Mouse (Mus musculus): Measurements from ENCODE around the gene Ina. TPM values are rescaled to one million over a fixed set of nuclear protein-coding genes. Genes with fewer than 3 reads are reported as not detected.

Gene Ina
- polyA plus RNA-seq, 1 experiment = 0.30 TPM

- no peak overlapping the region for H3K27ac ChIP-seq (ENCODE audit: control insufficient read depth, insufficient read depth, low read length)
- peaks cover 4% of the 10 kb centered on the region; the same call in 1 of the 2 replicates for H3K27me3 ChIP-seq (ENCODE audit: control insufficient read depth, insufficient read depth, low read length)
- no peaks in the 10 kb centered on the region for H3K36me3 ChIP-seq (ENCODE audit: control insufficient read depth, insufficient read depth, low read length)
- peaks cover 19% of the 10 kb centered on the region for H3K4me1 ChIP-seq (replicated peaks; ENCODE audit: control insufficient read depth, insufficient read depth, low read length)
- peak; percentile 61 for DNase-seq
- TF ChIP-seq POLR2A (IDR thresholded peaks at IDR 0.05; ENCODE audit: control insufficient read depth, extremely low read depth, insufficient read depth, low read length, poor library complexity) = no peak
- TF ChIP-seq CTCF (IDR thresholded peaks at IDR 0.05; ENCODE audit: borderline replicate concordance, control insufficient read depth, extremely low read depth, insufficient read depth, low read length, poor library complexity) = no peak
- H3K4me3 ChIP-seq (ENCODE audit: control insufficient read depth, insufficient read depth, low read length) = no peak overlapping the region
- WGBS = 1% methylated on average over 15 of the region's 15 CpGs
Measured at GRCm38 (mm10) chr19:47016487-47016886, 2.0 kb downstream of the Ina start.

GRCm38 (mm10) chr19:47017831-47018230, 3.3 kb downstream of the Ina start:
- TF ChIP-seq POLR2A (IDR thresholded peaks at IDR 0.05; ENCODE audit: control insufficient read depth, extremely low read depth, insufficient read depth, low read length, poor library complexity) (no peak), CTCF (IDR thresholded peaks at IDR 0.05; ENCODE audit: borderline replicate concordance, control insufficient read depth, extremely low read depth, insufficient read depth, low read length, poor library complexity) (no peak)
- no peak for DNase-seq
- Histone ChIP-seq H3K4me3 (ENCODE audit: control insufficient read depth, insufficient read depth, low read length) (no peak overlapping the region), H3K27ac (ENCODE audit: control insufficient read depth, insufficient read depth, low read length) (no peak overlapping the region), H3K4me1 (replicated peaks; ENCODE audit: control insufficient read depth, insufficient read depth, low read length) (peaks cover 19% of the 10 kb centered on the region), H3K36me3 (ENCODE audit: control insufficient read depth, insufficient read depth, low read length) (no peaks in the 10 kb centered on the region), H3K27me3 (ENCODE audit: control insufficient read depth, insufficient read depth, low read length) (peaks cover 4% of the 10 kb centered on the region; the same call in 1 of the 2 replicates)
- WGBS = 13% methylated on average over 3 of the region's 3 CpGs

- 65% methylated on average over 2 of the region's 2 CpGs for WGBS
- no peak overlapping the region for H3K4me3 ChIP-seq (ENCODE audit: control insufficient read depth, insufficient read depth, low read length)
- DNase-seq = no peak
- H3K4me1 ChIP-seq (replicated peaks; ENCODE audit: control insufficient read depth, insufficient read depth, low read length) = peaks cover 19% of the 10 kb centered on the region
- H3K27me3 ChIP-seq (ENCODE audit: control insufficient read depth, insufficient read depth, low read length) = peaks cover 4% of the 10 kb centered on the region; the same call in 1 of the 2 replicates
- TF ChIP-seq POLR2A (IDR thresholded peaks at IDR 0.05; ENCODE audit: control insufficient read depth, extremely low read depth, insufficient read depth, low read length, poor library complexity) (no peak), CTCF (IDR thresholded peaks at IDR 0.05; ENCODE audit: borderline replicate concordance, control insufficient read depth, extremely low read depth, insufficient read depth, low read length, poor library complexity) (no peak)
- no peak overlapping the region for H3K27ac ChIP-seq (ENCODE audit: control insufficient read depth, insufficient read depth, low read length)
- no peaks in the 10 kb centered on the region for H3K36me3 ChIP-seq (ENCODE audit: control insufficient read depth, insufficient read depth, low read length)
Measured at GRCm38 (mm10) chr19:47018330-47018729, 3.8 kb downstream of the Ina start.

- Histone ChIP-seq H3K36me3 (ENCODE audit: control insufficient read depth, insufficient read depth, low read length) (no peaks in the 10 kb centered on the region), H3K4me3 (ENCODE audit: control insufficient read depth, insufficient read depth, low read length) (no peak overlapping the region), H3K27me3 (ENCODE audit: control insufficient read depth, insufficient read depth, low read length) (peaks cover under 1% of the 10 kb centered on the region; the same call in 1 of the 2 replicates), H3K27ac (ENCODE audit: control insufficient read depth, insufficient read depth, low read length) (no peak overlapping the region), H3K4me1 (replicated peaks; ENCODE audit: control insufficient read depth, insufficient read depth, low read length) (peaks cover 15% of the 10 kb centered on the region)
- DNase-seq = no peak
- WGBS = 58% methylated on average over 6 of the region's 6 CpGs
- TF ChIP-seq CTCF (IDR thresholded peaks at IDR 0.05; ENCODE audit: borderline replicate concordance, control insufficient read depth, extremely low read depth, insufficient read depth, low read length, poor library complexity) (no peak), POLR2A (IDR thresholded peaks at IDR 0.05; ENCODE audit: control insufficient read depth, extremely low read depth, insufficient read depth, low read length, poor library complexity) (no peak)
Measured at GRCm38 (mm10) chr19:47019326-47019725, 4.8 kb downstream of the Ina start.

GRCm38 (mm10) chr19:47022709-47023108, 8.2 kb downstream of the Ina start:
- 36% methylated on average over 4 of the region's 4 CpGs for whole genome bisulfite sequencing
- TF ChIP-seq POLR2A (IDR thresholded peaks at IDR 0.05; ENCODE audit: control insufficient read depth, extremely low read depth, insufficient read depth, low read length, poor library complexity) (no peak), CTCF (IDR thresholded peaks at IDR 0.05; ENCODE audit: borderline replicate concordance, control insufficient read depth, extremely low read depth, insufficient read depth, low read length, poor library complexity) (no peak)
- Histone ChIP-seq H3K27me3 (ENCODE audit: control insufficient read depth, insufficient read depth, low read length) (no peaks in the 10 kb centered on the region; the same call in 1 of the 2 replicates), H3K36me3 (ENCODE audit: control insufficient read depth, insufficient read depth, low read length) (no peaks in the 10 kb centered on the region), H3K27ac (ENCODE audit: control insufficient read depth, insufficient read depth, low read length) (no peak overlapping the region), H3K4me3 (ENCODE audit: control insufficient read depth, insufficient read depth, low read length) (no peak overlapping the region), H3K4me1 (replicated peaks; ENCODE audit: control insufficient read depth, insufficient read depth, low read length) (no peaks in the 10 kb centered on the region)
- DNase-seq = no peak

GRCm38 (mm10) chr19:47023546-47023945, 9.0 kb downstream of the Ina start:
- 83% methylated on average over 13 of the region's 13 CpGs for WGBS
- TF ChIP-seq CTCF (IDR thresholded peaks at IDR 0.05; ENCODE audit: borderline replicate concordance, control insufficient read depth, extremely low read depth, insufficient read depth, low read length, poor library complexity) = no peak
- TF ChIP-seq POLR2A (IDR thresholded peaks at IDR 0.05; ENCODE audit: control insufficient read depth, extremely low read depth, insufficient read depth, low read length, poor library complexity) = no peak
- H3K4me1 ChIP-seq (replicated peaks; ENCODE audit: control insufficient read depth, insufficient read depth, low read length) = no peaks in the 10 kb centered on the region
- H3K27me3 ChIP-seq (ENCODE audit: control insufficient read depth, insufficient read depth, low read length) = no peaks in the 10 kb centered on the region
- no peak overlapping the region for H3K27ac ChIP-seq (ENCODE audit: control insufficient read depth, insufficient read depth, low read length)
- no peak overlapping the region for H3K4me3 ChIP-seq (ENCODE audit: control insufficient read depth, insufficient read depth, low read length)
- DNase-seq = no peak
- H3K36me3 ChIP-seq (ENCODE audit: control insufficient read depth, insufficient read depth, low read length) = no peaks in the 10 kb centered on the region

GRCm38 (mm10) chr19:47024954-47025353, 10.5 kb downstream of the Ina start:
- H3K27ac ChIP-seq (ENCODE audit: control insufficient read depth, insufficient read depth, low read length) = no peak overlapping the region
- H3K36me3 ChIP-seq (ENCODE audit: control insufficient read depth, insufficient read depth, low read length) = no peaks in the 10 kb centered on the region
- no peak for DNase-seq
- TF ChIP-seq POLR2A (IDR thresholded peaks at IDR 0.05; ENCODE audit: control insufficient read depth, extremely low read depth, insufficient read depth, low read length, poor library complexity) (no peak), CTCF (IDR thresholded peaks at IDR 0.05; ENCODE audit: borderline replicate concordance, control insufficient read depth, extremely low read depth, insufficient read depth, low read length, poor library complexity) (no peak)
- no peaks in the 10 kb centered on the region for H3K4me1 ChIP-seq (replicated peaks; ENCODE audit: control insufficient read depth, insufficient read depth, low read length)
- no peaks in the 10 kb centered on the region for H3K27me3 ChIP-seq (ENCODE audit: control insufficient read depth, insufficient read depth, low read length)
- WGBS = 87% methylated on average over 10 of the region's 10 CpGs
- H3K4me3 ChIP-seq (ENCODE audit: control insufficient read depth, insufficient read depth, low read length) = no peak overlapping the region
